Mouse (Mus musculus) bone marrow, adult 2 months (tissue): ENCODE data around the gene Gpr31b.
A peak's percentile ranks its signal among the peaks of the same experiment; 100 is the strongest.
"Not testable (repeated sequence)": the region's sequence is repeated elsewhere in the genome, so short reads cannot be mapped to it uniquely, and the experiment has no call there.

Experiments
- CTCF ChIP-seq: fragments of 200-500 bp; IDR thresholded peaks from 2 replicates; pipeline ENCODE4 v1.5.1; 2011; ENCODE audit warnings: low read length, control low read depth; ENCODE audit not compliant: control insufficient read depth, insufficient read depth
- POLR2A ChIP-seq: fragments of 200-500 bp; IDR thresholded peaks from 2 replicates; pipeline ENCODE4 v1.6.1; 2011; ENCODE audit warnings: low read depth, mild to moderate bottlenecking, control low read depth, low read length, borderline replicate concordance; ENCODE audit not compliant: control insufficient read depth

DNA sequence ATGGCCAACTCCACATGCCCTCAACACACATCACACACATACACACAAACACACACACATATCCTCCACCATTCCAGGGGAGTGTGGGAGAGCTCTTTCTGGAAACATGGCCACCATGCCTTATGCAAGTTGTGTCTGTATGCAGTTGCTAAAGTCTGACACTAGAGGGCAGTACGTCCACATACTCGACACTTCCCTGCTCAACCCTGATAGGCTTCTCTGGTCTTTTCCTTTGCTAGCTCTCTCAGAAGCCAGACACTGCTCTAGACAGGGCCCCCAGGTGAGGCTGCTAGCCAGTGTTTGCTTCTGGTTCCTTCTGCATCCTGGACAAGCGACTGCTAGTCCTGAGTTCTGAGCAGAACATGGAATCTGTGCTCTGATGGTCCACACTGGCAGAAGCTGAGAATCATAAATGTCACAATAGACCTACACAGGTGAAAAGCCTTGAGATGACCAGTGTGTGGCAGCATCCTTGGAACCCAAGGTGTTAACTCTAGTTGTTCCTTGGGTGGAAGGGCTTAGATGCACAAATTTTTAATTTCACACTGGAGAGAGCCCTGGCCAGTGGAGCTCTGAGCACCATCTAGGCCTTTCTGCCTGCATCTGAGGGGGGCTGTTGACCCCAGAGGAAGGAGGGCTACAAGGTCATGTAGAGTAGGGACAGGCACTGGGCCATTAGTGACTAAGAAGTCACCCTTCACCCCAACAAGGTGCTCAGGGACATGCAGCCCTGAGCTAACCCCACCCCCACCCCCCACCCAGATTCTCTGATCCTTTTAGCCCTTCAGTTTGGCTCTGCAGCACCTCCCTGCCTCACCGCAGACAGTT lies 8.0 kb downstream of the Gpr31b start:
- TF ChIP-seq CTCF, result peak; percentile 30
- TF ChIP-seq POLR2A, result not testable (repeated sequence)
